Mouse (Mus musculus) left cerebral cortex, postnatal 10 days (tissue): ENCODE results near the gene Asb1. TPM values are rescaled to one million over a fixed set of nuclear protein-coding genes. Genes with fewer than 3 reads are reported as not detected.
A peak's percentile ranks its signal among the peaks of the same experiment; 100 is the strongest.

Source experiments
- DNase-seq, 2 experiments: peaks; one replicate each; pipeline ENCODE4 v3.0.0; 2021 to 2022; ENCODE audit warnings: low spot score in 2 of 2, mixed read lengths in 1 of 2; ENCODE audit errors: extremely low spot score in 1 of 2
- intact Hi-C: fragments of 180-260 bp; cut with DNase I; formaldehyde crosslinking; loops from one replicate; pipeline ENCODE4 v1.15.1; 2025
- total RNA-seq, 2 experiments: library from RNA; stranded (reverse); gene quantifications; 2 replicates each; pipeline ENCODE4 v1.2.3; 2021

Asb1 gene
- total RNA-seq, 2 experiments from 2014 or later: 38.8 to 44.4 TPM

DNA sequence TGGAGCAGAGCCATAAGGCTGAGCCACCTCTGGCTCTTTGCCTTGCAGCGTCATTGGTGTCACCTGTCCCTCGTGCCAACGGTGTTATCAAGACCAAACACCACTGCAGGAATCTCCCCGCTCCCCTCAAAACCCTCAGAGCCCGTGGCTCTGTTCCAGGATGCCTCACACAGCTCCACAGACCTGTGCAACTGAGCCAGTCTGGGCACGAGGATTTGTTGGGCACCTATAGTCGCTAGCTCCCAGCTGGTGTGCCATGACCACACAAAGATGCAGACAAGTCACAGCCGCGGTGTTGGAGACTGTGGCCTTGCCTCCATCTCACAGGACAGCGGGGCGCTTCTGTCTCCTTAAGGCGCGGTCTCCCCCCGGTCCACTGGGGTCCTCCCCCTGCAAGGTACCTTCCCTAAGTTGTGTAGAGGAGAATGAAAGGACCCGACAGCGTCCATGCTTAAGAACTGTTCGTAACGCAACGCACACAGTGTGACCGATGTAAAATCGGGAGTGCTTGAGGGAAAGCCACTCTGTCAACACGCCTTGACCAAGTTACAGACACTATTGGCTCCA lies 557 bp upstream of the Asb1 start:
- DNase-seq: peak; percentile 7 to 45
- intact Hi-C loops: no loop called here

GRCm38 (mm10) chr1:91541042-91541592 lies 773 bp downstream of the Asb1 start:
- intact Hi-C loops: no loop called here
- no peak for DNase-seq

DNA sequence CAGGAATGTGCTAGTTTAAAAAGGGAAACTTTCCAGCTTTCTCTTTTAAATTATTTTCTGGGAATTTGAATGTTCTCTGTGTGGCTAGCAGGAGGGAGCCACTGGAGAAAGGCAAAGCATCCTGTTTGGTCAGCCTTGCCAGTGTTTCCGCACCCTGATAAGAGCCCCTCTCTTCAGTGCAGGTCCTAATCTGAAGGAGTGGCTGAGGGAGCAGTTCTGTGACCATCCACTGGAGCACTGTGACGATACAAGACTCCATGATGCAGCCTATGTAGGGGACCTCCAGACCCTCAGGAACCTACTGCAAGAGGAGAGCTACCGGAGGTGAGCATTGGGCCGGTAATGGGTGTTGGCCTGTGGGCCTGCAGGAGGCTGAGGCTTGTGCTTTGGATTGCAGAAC lies 3.6 kb downstream of the Asb1 start:
- intact Hi-C loops: no loop called here

GRCm38 (mm10) chr1:91545226-91545625 lies 4.9 kb downstream of the Asb1 start:
- intact Hi-C loops: no loop called here
- DNase-seq: no peak

More for the DNA sequence above, 3.6 kb downstream of the Asb1 start:
- DNase-seq: no peak

- no peak for DNase-seq
- intact Hi-C loops: no loop called here
These were observed 7.2 kb downstream of the Asb1 start for GRCm38 (mm10) chr1:91547567-91547966.

DNA sequence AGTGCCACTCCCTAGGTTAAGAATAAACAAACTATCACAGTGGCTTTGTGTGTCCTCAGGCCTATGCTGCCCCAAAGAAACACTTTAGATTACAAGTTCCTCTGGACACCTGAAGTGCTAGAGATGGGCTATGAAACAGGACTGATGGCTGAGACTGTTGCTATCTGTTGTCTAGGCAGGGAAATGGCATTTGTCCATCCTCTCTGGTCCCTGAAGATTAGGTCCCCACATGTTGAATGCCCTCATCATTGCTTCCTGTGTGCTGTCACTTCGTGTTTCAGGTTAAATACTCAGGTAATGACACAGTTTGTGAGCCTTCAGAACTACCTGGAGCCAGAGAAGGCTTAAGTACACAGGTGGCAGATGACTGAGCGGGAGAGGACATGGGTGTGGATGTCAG lies 8.7 kb downstream of the Asb1 start:
- intact Hi-C loops: no loop called here

GRCm38 (mm10) chr1:91557099-91557498 lies 16.8 kb downstream of the Asb1 start:
- no peak for DNase-seq
- intact Hi-C loops: no loop called here

More for the DNA sequence above, 8.7 kb downstream of the Asb1 start:
- DNase-seq: no peak

DNA sequence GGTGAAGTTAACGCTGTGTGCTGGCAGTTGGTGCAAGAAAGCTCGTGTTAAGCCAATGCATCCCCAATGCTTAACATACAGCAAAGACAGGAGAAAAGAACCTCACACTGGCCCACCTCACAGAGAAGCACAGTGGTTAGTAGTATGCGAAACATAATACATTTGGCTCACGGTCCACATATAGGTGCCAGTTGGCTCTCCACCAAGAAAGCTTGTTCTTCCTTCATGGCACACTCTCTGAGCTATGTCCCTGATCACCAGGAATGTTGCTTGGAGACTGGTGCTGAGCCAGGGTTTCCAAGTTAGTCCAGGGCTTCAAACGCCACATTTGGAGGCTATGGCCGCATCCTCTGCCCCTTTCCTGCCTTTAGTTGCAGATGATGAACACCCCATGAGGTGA lies 20.9 kb downstream of the Asb1 start:
- intact Hi-C loops: no loop called here
- no peak for DNase-seq

DNA sequence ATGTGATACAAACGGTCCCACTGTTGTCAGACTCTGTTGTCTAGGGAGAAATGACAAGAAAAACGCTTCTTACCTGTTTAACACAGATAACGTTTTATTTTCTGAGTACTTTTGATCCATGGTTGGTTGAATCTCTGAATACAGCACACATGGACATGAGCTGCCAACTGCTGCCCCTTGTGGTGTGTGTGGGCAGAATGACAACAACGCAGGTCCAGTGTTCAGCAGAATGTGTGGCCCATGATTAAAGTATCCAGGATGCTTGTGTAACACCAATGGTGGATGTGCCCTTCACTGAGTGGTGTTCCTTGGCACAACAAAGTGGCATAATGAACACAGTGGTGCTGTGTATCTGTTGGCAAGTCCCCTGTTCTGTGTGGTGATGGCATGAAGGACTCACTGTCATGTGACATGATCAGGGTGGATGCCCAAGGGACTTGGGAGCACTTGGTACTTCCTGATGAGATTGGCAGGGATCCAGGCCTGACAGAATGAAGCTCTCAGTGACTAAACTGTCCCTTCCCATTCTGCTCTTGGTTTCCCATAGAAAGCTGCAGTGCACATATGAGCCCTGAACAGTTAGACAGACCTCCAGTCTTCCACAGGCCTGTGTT lies 22.7 kb downstream of the Asb1 start:
- intact Hi-C loops: no loop called here
- DNase-seq: peak in 1 of 2 experiments; percentile 60

GRCm38 (mm10) chr1:91564004-91564403 lies 23.7 kb downstream of the Asb1 start:
- DNase-seq: no peak
- intact Hi-C loops: no loop called here

GRCm38 (mm10) chr1:91564598-91564997 lies 24.3 kb downstream of the Asb1 start:
- intact Hi-C loops: no loop called here
- no peak for DNase-seq

DNA sequence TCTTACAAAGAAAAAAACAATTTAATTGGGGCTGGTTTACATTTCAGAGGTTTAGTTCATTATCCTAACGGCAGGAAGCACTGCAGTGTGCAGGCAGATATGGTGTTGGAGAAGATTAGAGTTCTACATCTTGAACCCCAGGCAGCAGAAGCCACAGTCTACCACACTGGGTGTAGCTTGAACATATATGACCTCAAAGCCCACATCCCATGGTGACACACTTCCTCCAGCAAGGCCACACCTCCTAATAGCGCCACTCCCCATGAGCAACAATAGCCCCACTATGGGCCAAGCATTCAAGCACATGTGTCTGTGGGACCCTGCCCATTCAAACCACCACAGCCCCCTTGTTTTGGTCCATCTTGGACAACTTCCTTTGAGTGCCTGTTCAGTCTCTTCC lies 26.9 kb downstream of the Asb1 start:
- intact Hi-C loops: no loop called here
- no peak for DNase-seq

- DNase-seq: no peak
- intact Hi-C loops: loop anchor here (10.0 kb wide), 1 partner anchor 302 kb away; no protein-coding TSS in a partner anchor
These were observed 32.1 kb downstream of the Asb1 start for GRCm38 (mm10) chr1:91572458-91572857.

DNA sequence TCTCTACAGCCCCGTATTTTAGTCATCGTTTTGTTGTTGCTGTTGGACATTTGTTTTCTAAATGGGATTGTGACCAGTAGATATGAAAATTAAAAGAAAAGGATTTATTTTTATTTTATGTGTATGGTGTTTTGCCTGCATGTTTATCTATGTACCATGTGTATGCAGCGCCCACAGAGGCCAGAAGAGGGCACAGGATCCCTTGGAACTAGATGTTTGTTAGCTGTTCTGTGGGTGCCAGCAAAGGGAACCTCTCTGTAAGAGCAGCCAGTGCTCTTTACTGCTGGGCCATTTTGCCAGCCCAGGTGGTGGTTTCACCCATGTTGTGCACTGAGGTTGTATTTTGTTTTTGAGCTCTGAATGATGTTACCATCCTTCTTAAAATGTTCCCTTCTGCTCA lies 33.9 kb downstream of the Asb1 start:
- peak; percentile 56 to 58 for DNase-seq
- intact Hi-C loops: loop anchor here (2.0 to 10.0 kb wide), 2 partner anchors 183 to 301 kb away; no protein-coding TSS in a partner anchor

DNA sequence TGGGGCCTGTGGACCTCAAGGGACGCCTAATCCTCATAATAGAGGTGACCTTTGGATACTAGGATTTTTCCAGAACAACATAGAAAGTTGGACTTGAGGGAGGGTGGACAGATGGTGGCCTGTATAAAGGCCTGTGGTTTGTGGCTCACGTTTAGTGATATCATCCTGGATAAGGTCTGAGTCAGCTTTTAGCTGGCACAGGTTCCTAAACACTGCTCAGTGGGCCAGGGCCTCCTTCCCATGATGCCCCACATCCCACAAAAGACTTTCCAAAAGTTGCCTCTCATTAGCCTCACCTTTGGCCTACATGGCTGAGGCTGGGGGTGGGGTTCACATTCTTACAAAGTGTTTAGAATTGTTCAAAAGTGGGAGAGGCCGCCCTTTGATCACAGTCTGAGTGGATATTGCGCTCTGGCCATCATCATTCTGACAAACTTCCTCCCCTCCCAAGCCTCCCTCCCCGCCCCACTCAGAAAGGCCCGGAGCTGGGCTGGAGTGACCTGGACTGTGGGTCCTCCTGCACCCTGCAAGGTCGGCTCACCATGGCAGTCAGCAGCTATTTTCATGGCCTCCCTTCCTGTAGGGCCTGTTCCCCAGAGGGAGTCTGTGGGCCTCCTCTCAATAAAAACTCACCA lies 37.7 kb downstream of the Asb1 start:
- peak in 1 of 2 experiments; percentile 65 for DNase-seq
- intact Hi-C loops: loop anchor here (10.0 kb wide), 1 partner anchor 297 kb away; no protein-coding TSS in a partner anchor

GRCm38 (mm10) chr1:91580503-91580902 lies 40.2 kb downstream of the Asb1 start:
- no peak for DNase-seq
- intact Hi-C loops: no loop called here

GRCm38 (mm10) chr1:91581206-91581605 lies 40.9 kb downstream of the Asb1 start:
- DNase-seq: no peak
- intact Hi-C loops: no loop called here

GRCm38 (mm10) chr1:91584969-91585835 lies 44.9 kb downstream of the Asb1 start:
- intact Hi-C loops: no loop called here
- no peak for DNase-seq

GRCm38 (mm10) chr1:91589738-91590137 lies 49.4 kb downstream of the Asb1 start:
- no peak for DNase-seq
- intact Hi-C loops: no loop called here
